Mouse (Mus musculus) stomach, postnatal 0 days (tissue): ENCODE results near the gene Mcoln3. TPM values are rescaled to one million over a fixed set of nuclear protein-coding genes. Genes with fewer than 3 reads are reported as not detected.

ENCODE experiments used
- ATAC-seq: fragments of 200-750 bp; cut with Nextera tagmentation; 2 replicates; pipeline ENCODE4 v1.8.0; 2017; ENCODE audit not compliant: low FRiP score, low TSS enrichment
- DNase-seq: peaks from one replicate; pipeline ENCODE4 v3.0.0-alpha.2; 2016; ENCODE audit warnings: low spot score
- H3K27ac ChIP-seq: fragments of 300-500 bp; sonication (generic); replicated peaks from 2 replicates; pipeline ENCODE4 v1.5.1; 2014; ENCODE audit warnings: mild to moderate bottlenecking, control low read depth
- H3K27me3 ChIP-seq: fragments of 300-500 bp; sonication (generic); 2 replicates; pipeline ENCODE4 v1.6.1; 2014; ENCODE audit warnings: low read length; ENCODE audit not compliant: control insufficient read depth, insufficient read depth
- H3K36me3 ChIP-seq: fragments of 300-500 bp; sonication (generic); 2 replicates; pipeline ENCODE4 v1.6.1; 2014; ENCODE audit warnings: low read length, mixed read lengths; ENCODE audit not compliant: control insufficient read depth, insufficient read depth
- H3K4me1 ChIP-seq: fragments of 300-500 bp; sonication (generic); replicated peaks from 2 replicates; pipeline ENCODE4 v1.6.1; 2014; ENCODE audit warnings: antibody characterized with exemption; ENCODE audit not compliant: control insufficient read depth, insufficient read depth
- H3K4me2 ChIP-seq: fragments of 300-500 bp; sonication (generic); replicated peaks from 2 replicates; pipeline ENCODE4 v1.6.1; 2014; ENCODE audit warnings: low read depth, mild to moderate bottlenecking, control low read depth, moderate library complexity
- H3K4me3 ChIP-seq: fragments of 300-500 bp; sonication (generic); 2 replicates; pipeline ENCODE4 v1.5.1; 2014; ENCODE audit warnings: low read depth, low read length, control low read depth
- H3K9ac ChIP-seq: fragments of 300-500 bp; sonication (generic); 2 replicates; pipeline ENCODE4 v1.6.1; 2014; ENCODE audit warnings: mild to moderate bottlenecking, low read length, control low read depth, mixed read lengths
- H3K9me3 ChIP-seq: fragments of 300-500 bp; sonication (generic); 2 replicates; pipeline ENCODE4 v1.6.1; 2016; ENCODE audit warnings: low read length; ENCODE audit not compliant: control insufficient read depth
- CTCF ChIP-seq: IDR thresholded peaks from 2 replicates; pipeline ENCODE4 v1.5.1; 2016; ENCODE audit warnings: antibody characterized with exemption, low read depth, mild to moderate bottlenecking, moderate library complexity
- EP300 ChIP-seq: optimal IDR thresholded peaks from 2 replicates; pipeline ENCODE3; 2016; ENCODE audit warnings: antibody characterized with exemption
- WGBS: fragments of 180-500 bp; shearing (Covaris S2); extraction: QIAGEN DNeasy Blood & Tissue Kit; methylation state at CpG from one replicate; pipeline ENCODE4 v1.1.7; 2014; 5-methylcytosine and 5-hydroxymethylcytosine counted together
- polyA plus RNA-seq: library from polyadenylated mRNA; unstranded; fragments of >200 nt; fragmentation: Nextera tagmentation; extraction: Ambion mirVana; gene quantifications from 2 replicates; pipeline ENCODE4 v1.2.1, GENCODE M21; 2015

The Mcoln3 gene
- polyA plus RNA-seq, 1 experiment from 2014 or later: not detected

DNA sequence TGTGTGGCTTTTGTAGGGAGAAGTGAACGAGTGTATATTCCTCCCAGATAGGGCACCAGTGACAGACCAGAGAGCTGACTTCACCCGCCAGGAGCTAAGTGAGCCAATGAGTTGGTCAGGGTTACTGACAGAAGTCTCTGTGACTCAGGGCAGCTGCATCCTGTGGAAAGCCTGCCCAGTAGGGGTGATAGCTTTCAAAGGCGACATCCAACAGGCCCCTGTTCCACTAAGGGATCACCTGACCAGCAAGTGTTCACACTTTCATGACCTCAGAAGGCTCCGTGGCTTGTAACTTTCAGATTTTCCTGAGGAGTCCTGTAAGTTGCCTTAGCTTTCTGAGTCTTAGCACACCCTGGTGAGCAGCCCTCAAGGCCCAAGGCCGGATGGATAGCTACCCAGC, 55.8 kb downstream of the Mcoln3 start:
- TF ChIP-seq CTCF (no peak), EP300 (no peak)
- H3K9ac ChIP-seq: no peak overlapping the region

DNA sequence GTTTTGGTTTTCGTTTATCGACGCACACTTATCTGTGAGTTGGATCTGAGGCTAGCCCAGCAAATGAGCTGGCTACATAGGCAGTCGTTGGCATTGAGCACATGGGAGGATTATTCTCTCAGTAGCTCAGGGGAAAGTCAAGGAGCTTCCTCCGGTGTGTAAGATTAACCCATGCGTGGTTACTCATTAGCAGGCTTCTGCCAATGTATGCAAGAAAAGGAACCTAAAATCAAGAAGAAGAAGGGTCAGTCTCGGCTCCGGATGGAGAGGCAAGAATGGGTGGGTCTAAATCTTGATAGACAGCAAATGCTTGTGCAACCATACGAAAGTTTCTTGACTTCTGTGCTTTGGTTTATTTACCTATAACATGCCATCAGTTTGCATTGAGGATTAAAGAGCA, 57.0 kb downstream of the Mcoln3 start:
- Histone ChIP-seq H3K4me3 (no peak overlapping the region), H3K9me3 (no peaks in the 10 kb centered on the region), H3K27ac (no peak overlapping the region), H3K4me2 (no peak overlapping the region), H3K9ac (no peak overlapping the region), H3K36me3 (no peaks in the 10 kb centered on the region), H3K4me1 (no peaks in the 10 kb centered on the region), H3K27me3 (no peaks in the 10 kb centered on the region)
- WGBS: 76% methylated on average over 9 of the region's 9 CpGs
- ATAC-seq (no peak), DNase-seq (no peak)
- no peak for TF ChIP-seq CTCF
- TF ChIP-seq EP300: no peak

More for the DNA sequence above, 55.8 kb downstream of the Mcoln3 start:
- Histone ChIP-seq H3K27me3 (no peaks in the 10 kb centered on the region), H3K4me1 (no peaks in the 10 kb centered on the region), H3K36me3 (no peaks in the 10 kb centered on the region), H3K27ac (no peak overlapping the region), H3K4me2 (no peak overlapping the region), H3K4me3 (no peak overlapping the region), H3K9me3 (no peaks in the 10 kb centered on the region)
- no peak for DNase-seq
- 69% methylated on average over 5 of the region's 5 CpGs for WGBS
- ATAC-seq: no peak

DNA sequence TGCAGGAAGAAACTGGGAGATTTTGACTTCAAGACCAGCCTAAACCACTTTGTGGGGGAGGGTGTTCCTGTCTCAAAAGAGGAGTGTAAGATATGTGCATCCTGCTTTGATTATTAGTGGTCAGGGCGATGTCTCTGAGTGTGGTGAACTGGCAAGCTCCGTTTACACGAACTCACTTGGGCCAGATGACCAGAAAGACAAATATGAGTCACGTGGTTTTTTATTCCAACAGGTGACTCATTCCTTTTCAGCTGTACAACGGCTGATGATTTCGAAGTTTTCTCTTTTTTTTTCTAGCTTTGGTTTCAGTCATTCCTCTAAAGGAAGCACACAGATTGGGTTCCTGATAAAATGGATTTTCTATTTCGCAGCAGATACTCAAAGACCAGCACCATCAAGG, 60.0 kb downstream of the Mcoln3 start:
- H3K4me2 ChIP-seq: peak overlapping the region; percentile 50; the same call in 1 of the 2 replicates

DNA sequence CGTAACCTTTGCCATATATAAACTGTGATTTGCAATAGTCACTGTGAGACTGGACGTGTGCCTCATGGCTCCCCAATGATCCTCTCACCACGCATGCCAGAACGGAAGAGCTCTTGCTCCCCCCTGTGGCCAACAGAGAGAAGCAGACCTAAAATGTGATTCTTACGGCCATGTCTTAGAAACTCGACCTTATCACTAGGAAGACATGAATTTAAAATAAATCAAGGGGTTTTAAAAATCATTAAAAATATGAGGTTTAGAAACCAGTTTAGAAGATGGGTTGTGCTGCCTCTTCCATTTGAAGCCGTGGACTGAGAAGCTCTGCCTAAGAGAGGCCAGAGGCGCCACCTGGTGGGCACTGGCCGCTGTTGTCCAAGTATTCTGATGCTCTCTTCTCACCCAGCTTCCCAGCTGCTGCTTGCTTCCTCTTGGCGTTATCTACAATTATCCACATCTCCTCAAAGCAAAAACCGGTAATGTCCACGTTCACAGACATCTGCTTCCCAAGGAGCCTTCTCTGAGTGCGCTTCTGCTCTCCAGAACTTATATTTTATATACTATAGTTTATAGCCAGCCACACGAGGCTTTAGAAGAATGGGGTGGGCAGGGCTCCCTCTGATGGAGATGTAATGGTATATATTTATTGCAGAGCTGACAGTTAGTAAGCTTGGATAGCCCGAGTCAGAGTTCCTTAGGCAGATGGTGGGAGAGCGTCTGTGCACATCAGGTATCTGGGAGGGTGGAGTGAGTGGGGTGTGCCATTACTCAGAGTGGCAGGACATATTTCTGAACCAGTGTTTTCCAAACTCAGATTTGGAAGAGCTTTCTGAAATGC, 60.7 kb downstream of the Mcoln3 start:
- Histone ChIP-seq H3K27ac (no peak overlapping the region), H3K4me2 (peak overlapping the region; percentile 50), H3K4me1 (no peaks in the 10 kb centered on the region), H3K27me3 (no peaks in the 10 kb centered on the region), H3K9ac (no peak overlapping the region), H3K9me3 (no peaks in the 10 kb centered on the region), H3K36me3 (no peaks in the 10 kb centered on the region), H3K4me3 (peak overlapping the region; percentile 11; the same call in 1 of the 2 replicates)
- 3% methylated on average over 16 of the region's 16 CpGs for WGBS
- DNase-seq: peak; percentile 84
- TF ChIP-seq EP300 (no peak), CTCF (peak; percentile 84)
- peak; percentile 75 for ATAC-seq

More for the DNA sequence above, 60.0 kb downstream of the Mcoln3 start:
- Histone ChIP-seq H3K4me1 (no peaks in the 10 kb centered on the region), H3K9ac (no peak overlapping the region), H3K9me3 (no peaks in the 10 kb centered on the region), H3K27me3 (no peaks in the 10 kb centered on the region), H3K27ac (no peak overlapping the region), H3K4me3 (no peak overlapping the region), H3K36me3 (no peaks in the 10 kb centered on the region)
- peak; percentile 20 for DNase-seq
- 44% methylated on average over 7 of the region's 7 CpGs for WGBS
- peak; percentile 53 for ATAC-seq
- TF ChIP-seq EP300 (no peak), CTCF (no peak)

- no peak overlapping the region for H3K4me2 ChIP-seq
- DNase-seq (peak; percentile 44), ATAC-seq (peak; percentile 25; the same call in 1 of the 2 replicates)
- no peaks in the 10 kb centered on the region for H3K36me3 ChIP-seq
- H3K27ac ChIP-seq: no peak overlapping the region
- no peaks in the 10 kb centered on the region for H3K27me3 ChIP-seq
- H3K4me1 ChIP-seq: no peaks in the 10 kb centered on the region
- no peak overlapping the region for H3K9ac ChIP-seq
- H3K9me3 ChIP-seq: no peaks in the 10 kb centered on the region
- no peak for TF ChIP-seq EP300
- TF ChIP-seq CTCF: no peak
- H3K4me3 ChIP-seq: no peak overlapping the region
- 35% methylated on average over 2 of the region's 2 CpGs for WGBS
Observed at GRCm38 (mm10) chr3:146180341-146180740, 63.1 kb downstream of the Mcoln3 start.

DNA sequence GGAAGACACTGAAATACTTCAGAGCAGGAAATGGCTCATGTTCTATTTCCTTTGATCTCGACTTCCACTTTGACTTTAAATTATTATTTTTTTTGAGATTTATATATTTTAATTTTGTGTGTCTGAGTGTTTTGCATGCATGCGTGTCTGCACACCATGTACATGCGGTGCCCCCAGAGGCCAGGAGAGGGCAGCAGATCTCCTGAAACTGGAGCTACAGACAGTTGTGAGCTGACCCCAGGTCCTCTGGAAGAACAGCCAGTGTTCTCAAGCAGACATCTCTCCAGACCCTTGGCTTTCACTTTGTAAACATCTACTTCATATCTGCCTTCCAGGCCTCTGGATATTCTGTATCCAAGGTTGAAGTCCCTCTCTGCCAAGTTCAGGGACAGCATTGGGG, 63.7 kb downstream of the Mcoln3 start:
- DNase-seq (peak; percentile 66), ATAC-seq (no peak)
- H3K27me3 ChIP-seq: no peaks in the 10 kb centered on the region
- WGBS: 38% methylated on average over 3 of the region's 3 CpGs
- no peak overlapping the region for H3K4me2 ChIP-seq
- no peak overlapping the region for H3K27ac ChIP-seq
- H3K9me3 ChIP-seq: no peaks in the 10 kb centered on the region
- no peaks in the 10 kb centered on the region for H3K36me3 ChIP-seq
- H3K4me1 ChIP-seq: no peaks in the 10 kb centered on the region
- TF ChIP-seq EP300 (no peak), CTCF (peak; percentile 77)
- H3K9ac ChIP-seq: no peak overlapping the region
- H3K4me3 ChIP-seq: no peak overlapping the region
